Mouse (Mus musculus) cortical plate, adult 2 months (tissue): ENCODE measurements around the gene Hmg20b. TPM values are rescaled to one million over a fixed set of nuclear protein-coding genes. Genes with fewer than 3 reads are reported as not detected.
A peak's percentile ranks its signal among the peaks of the same experiment; 100 is the strongest.

Source experiments
- H3K27ac ChIP-seq: fragments of 200-500 bp; 2 replicates; pipeline ENCODE4 v1.5.1; 2012; ENCODE audit warnings: low read length, control low read depth, inconsistent platforms; ENCODE audit not compliant: insufficient read depth
- H3K4me1 ChIP-seq: fragments of 200-500 bp; 2 replicates; pipeline ENCODE4 v1.6.1; 2011; ENCODE audit warnings: low read length; ENCODE audit not compliant: control insufficient read depth, insufficient read depth
- H3K4me3 ChIP-seq: fragments of 200-500 bp; 2 replicates; pipeline ENCODE4 v1.5.1; 2011; ENCODE audit warnings: mild to moderate bottlenecking, low read length, control low read depth; ENCODE audit not compliant: insufficient read depth
- CTCF ChIP-seq: fragments of 200-500 bp; IDR thresholded peaks from 2 replicates; pipeline ENCODE4 v1.5.1; 2011; ENCODE audit warnings: mild to moderate bottlenecking, control low read depth, low read length; ENCODE audit not compliant: insufficient read depth; ENCODE audit errors: extremely low read depth
- POLR2A ChIP-seq: fragments of 200-500 bp; IDR thresholded peaks from 2 replicates; pipeline ENCODE4 v1.6.1; 2011; ENCODE audit warnings: mild to moderate bottlenecking, low read length, control low read depth; ENCODE audit not compliant: insufficient read depth; ENCODE audit errors: extremely low read depth
- polyA plus RNA-seq: library from polyadenylated mRNA; depleted of rRNA; stranded (reverse); fragments of >200 nt; gene quantifications from 2 replicates; pipeline ENCODE4 v1.2.3, GENCODE M21; 2012

The Hmg20b gene
- polyA plus RNA-seq, 1 experiment = 34.4 TPM

DNA sequence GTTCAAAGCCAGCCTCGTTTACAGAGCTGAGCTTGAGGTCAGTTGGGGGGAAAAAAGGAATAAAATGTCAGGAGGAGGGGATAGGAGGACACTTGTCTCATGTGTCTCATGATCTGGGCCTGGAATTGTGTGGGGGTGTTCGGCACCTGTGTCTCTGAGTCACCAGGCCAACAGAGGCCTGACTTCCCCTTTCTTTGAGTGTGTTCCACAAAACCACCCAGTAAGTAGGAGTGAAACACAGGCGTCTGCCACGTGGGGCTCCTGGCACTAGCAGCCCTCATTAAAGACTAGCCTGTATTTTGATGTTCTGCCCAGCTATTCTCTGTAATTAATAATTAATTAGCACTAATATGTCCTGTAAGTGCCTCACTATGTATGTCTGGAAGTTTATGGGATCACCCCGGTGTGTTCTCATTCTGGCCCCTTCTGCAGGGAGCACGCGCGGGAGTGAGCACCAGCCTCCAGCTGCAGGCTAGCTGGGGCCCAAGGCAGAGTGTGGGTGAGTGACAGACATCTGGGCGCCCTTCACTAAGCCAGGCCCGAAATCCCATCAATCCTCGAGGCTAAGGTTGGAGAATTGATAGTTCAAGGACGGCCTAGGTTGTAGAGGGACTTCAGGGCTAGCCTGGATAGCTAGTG lies 6.2 kb upstream of the Hmg20b start:
- Histone ChIP-seq H3K4me3 (peak overlapping the region; percentile 98; the same call in 1 of the 2 replicates), H3K4me1 (peaks cover 2% of the 10 kb centered on the region; the same call in 1 of the 2 replicates), H3K27ac (no peak overlapping the region)
- TF ChIP-seq POLR2A = no peak
- TF ChIP-seq CTCF = no peak

DNA sequence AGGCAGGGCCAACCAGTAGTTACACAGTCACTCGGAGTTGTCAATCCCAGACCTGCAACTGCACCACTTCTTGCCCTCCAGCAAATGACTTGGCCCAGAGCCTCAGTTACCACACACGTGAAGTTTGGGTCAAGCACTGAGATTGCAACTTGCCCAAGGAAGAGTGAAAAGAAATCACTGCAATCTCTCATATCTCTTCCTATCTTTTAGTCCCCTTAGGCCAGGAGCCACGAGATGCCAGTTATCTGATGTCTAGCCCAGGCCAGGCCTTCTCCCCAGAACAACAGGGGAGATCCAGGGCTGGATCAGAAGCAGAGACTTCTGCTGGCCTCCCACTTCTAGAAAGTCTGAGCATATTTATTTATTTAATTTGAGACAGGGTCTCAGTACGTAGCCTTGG lies 5.3 kb upstream of the Hmg20b start:
- peaks cover 2% of the 10 kb centered on the region; the same call in 1 of the 2 replicates for H3K4me1 ChIP-seq
- no peak overlapping the region for H3K4me3 ChIP-seq
- no peak overlapping the region for H3K27ac ChIP-seq
- no peak for TF ChIP-seq POLR2A
- TF ChIP-seq CTCF = no peak

DNA sequence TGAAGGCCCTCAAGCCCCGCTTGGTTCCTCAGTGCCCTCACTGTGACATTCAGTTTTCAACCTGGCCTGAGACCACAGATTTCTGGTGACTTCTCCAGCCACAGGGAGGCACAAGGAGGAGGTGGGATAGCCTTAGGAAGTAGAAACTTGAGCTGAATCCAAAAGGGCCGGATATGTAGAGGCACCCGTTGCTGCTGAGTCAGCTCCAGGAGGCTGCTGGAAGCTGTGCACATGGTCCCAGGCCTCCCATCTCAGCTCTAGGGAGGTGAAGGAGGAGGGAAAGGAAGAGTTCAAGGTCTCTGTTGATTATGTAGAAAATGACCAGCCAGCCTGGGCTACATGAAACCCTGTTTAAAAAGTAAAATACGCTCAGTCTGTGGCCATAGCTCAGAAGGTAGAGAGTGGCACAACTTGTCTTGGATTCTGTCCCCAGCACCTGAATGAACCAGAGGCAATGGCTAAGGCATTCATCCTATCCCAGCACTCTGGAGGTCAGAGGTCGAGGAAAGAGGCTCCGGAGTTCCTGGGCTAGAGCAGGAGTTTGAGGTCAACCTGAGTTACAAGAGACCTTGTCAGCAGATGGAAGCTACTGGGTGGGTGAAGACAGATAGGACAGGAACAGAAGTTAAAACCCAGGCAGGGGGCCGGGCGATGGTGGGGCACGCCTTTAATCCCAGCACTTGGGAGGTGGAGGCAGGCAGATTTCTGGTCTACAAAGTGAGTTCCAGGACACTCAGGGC lies 4.6 kb upstream of the Hmg20b start:
- Histone ChIP-seq H3K4me1 (peaks cover 2% of the 10 kb centered on the region; the same call in 1 of the 2 replicates), H3K4me3 (no peak overlapping the region), H3K27ac (no peak overlapping the region)
- no peak for TF ChIP-seq POLR2A
- TF ChIP-seq CTCF = no peak

DNA sequence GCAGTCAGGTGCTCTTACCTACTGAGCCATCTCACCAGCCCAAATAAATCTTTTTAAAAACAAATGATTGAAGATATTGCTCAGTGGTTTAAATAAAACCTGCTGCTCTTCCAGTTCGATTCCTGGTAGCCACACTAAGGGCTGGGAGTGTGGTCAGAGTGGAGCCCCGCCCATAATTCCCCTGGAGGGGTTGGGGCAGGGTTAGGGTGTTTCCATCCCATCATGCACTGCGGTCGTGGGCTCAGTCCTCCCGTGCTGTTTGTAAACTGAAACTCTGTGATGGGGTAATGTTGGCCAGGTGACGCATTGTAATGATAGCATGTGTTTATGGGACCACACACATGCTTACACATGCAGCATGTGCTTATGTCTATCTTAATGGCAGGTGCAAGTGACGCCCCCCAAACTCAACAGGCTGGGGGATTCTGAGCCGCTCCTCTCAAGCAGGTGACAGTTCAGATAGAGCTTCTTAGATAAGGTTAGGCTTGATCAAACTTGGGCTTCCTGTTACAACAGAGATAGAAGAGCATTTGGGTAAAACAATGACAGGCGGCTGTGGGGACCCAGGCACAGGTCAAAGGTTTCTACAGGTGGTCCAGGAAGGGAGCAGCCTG lies 1.5 kb upstream of the Hmg20b start:
- Histone ChIP-seq H3K4me1 (no peaks in the 10 kb centered on the region), H3K4me3 (no peak overlapping the region), H3K27ac (no peak overlapping the region)
- TF ChIP-seq CTCF = no peak
- TF ChIP-seq POLR2A = no peak

DNA sequence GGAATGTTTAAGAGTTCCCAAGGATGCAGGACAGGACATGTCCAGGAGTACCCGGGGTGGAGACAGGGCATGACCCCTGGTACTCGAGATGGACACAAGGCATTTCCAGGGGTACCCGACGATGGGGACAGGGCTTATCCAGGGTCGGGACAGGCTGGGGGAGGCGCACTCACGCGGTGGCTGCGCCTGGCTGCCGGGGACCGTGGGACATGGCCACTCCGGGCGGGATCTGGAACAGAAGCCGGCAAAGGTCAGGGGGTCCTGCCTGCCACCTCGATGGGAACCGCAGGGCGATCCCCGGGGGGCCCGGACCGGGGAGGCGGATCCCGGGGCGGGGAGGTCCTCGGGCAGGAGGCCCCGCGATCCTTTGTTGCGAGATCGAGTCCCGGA lies 324 bp downstream of the Hmg20b start:
- H3K4me1 ChIP-seq = no peaks in the 10 kb centered on the region
- H3K27ac ChIP-seq = no peak overlapping the region
- TF ChIP-seq CTCF (no peak), POLR2A (no peak)
- H3K4me3 ChIP-seq = peak overlapping the region; percentile 48

DNA sequence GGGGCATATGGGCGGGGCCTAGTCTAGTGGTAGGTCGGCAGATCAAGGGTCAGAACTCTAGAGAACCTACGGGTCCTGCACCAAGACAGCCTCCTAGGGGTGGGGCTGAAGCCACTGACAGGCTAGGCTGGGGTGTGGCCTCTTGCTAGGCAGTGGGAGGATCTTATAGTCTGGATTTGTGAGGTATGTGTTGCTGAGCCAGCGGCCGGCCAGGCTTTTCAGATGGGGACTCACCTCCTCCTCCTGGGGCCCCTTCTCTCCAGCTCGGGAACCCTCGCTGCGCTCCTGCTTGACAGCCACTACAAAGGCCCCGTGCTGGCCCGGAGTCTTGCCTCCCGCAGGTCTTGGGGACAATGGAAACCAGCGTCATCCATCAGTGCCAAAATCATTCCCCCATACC lies 1.1 kb downstream of the Hmg20b start:
- no peak overlapping the region for H3K27ac ChIP-seq
- H3K4me3 ChIP-seq = peak overlapping the region; percentile 48; the same call in 1 of the 2 replicates
- no peak for TF ChIP-seq POLR2A
- no peak for TF ChIP-seq CTCF
- no peaks in the 10 kb centered on the region for H3K4me1 ChIP-seq

DNA sequence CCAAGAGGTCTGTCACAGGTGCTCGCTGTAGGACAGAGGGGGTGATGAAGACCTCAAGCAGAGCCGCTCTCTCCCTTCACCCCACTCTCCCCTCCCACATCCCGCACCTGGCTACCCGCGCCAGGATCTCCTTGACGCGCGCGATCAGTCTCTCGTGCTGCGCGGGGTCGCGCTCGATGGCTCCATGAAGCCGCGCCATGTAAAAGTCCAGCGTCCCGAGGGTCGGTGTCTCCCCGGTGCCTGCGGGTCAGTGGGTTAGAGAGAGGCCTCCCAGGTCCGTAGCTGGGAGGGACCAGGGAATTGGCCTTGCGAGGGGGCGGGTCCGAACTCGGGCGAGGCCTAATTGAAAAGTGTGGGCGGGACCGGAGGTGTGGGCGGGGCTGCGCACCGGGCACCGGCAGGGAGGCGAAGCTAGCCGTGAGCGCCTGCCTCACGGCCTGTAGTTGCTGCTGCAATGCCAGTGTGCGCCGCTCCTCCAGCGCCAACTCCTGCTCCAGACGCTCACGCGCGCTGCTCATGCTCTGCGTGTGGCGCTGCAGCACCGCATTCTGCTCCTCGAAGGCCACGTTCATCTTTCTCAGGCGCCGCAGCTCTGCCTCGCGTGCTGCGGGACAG lies 3.7 kb downstream of the Hmg20b start:
- TF ChIP-seq CTCF (peak; percentile 5; the same call in 1 of the 2 replicates), POLR2A (no peak)
- Histone ChIP-seq H3K27ac (no peak overlapping the region), H3K4me3 (no peak overlapping the region), H3K4me1 (no peaks in the 10 kb centered on the region)

DNA sequence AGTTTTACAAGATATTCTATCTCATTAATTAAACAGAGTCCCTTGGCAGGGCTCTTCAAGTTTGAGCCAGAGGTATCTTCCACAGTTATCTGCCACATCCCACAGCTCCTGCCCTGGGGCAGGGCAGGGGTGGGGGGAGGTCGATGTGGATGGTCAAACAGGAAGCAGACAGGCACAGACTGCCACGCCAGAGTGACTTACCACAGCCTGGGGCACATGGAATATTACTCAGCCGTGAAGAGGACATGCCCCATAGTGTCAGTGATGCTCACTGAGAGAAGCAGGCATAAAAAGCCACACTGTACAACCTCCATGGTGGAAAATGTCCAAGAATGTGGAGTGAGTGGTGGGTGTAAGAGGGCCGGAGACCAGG lies 5.1 kb downstream of the Hmg20b start:
- Histone ChIP-seq H3K27ac (no peak overlapping the region), H3K4me1 (no peaks in the 10 kb centered on the region), H3K4me3 (no peak overlapping the region)
- TF ChIP-seq CTCF (no peak), POLR2A (no peak)

DNA sequence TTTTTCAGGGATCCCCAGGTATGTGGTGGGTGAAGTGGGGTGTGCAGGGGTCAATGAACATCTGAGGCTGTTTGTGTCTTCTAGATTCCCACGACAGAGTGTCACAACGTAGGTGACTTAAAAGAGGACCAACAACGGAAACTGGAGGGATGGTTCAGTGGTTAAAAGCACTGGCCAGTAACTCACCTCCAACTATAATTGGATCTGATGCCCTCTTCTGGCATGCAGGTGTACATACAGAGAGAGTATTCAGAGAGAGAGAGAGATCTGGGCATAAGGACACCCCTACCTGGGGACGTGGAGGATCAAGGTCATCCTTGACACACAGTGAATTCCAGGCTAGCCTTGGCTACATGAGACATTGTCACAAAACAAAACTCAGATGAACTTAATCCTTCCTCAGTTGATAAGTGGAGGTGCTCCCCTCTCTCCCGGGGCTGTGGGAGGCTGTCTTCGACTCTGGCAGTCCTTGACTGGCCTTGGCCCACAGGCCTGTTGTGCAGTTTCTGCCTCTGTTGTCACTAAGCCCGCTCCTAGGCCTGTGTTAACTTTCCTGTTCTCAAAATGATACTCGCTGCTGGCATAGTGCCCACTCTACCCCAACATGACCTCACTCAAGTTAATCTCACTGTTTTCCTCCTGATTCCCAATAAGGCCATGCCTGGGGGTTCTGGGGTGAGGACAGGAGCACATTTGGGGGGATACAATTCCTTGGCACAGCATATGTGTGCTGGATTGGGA lies 5.7 kb downstream of the Hmg20b start:
- Histone ChIP-seq H3K4me1 (no peaks in the 10 kb centered on the region), H3K4me3 (no peak overlapping the region), H3K27ac (no peak overlapping the region)
- TF ChIP-seq POLR2A (no peak), CTCF (no peak; the same call in 1 of the 2 replicates)
